Mouse (Mus musculus): ENCODE data around the gene Ppfibp1. TPM values are rescaled to one million over a fixed set of nuclear protein-coding genes. Genes with fewer than 3 reads are reported as not detected.
A peak's percentile ranks its signal among the peaks of the same experiment; 100 is the strongest.

The Ppfibp1 gene
- polyA plus RNA-seq, 1 experiment from 2014 or later: 48.1 TPM

DNA sequence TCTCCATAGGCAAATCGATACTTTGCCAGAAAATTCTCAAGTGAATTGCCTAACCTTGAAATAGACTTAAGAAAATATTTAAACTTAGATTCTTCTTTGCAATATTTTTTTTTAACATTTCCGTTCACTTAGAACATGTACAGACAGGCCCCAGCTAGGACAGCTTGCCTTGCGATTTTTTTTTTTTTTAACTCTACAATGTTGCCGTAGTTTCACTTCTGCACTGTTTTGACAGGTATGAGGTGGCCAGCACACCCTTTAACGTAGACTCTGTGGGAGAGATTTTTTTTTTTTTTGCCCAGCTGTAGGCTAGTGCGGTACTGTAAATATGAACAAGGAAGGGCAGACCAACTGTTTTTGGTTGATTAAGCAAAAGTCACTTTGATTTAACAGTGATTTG lies 122.1 kb downstream of the Ppfibp1 start:
- peaks cover 63% of the 10 kb centered on the region for H3K36me3 ChIP-seq (ENCODE audit: control insufficient read depth, insufficient read depth, low read length)
- no peak overlapping the region for H3K27ac ChIP-seq (ENCODE audit: low read depth)
- H3K4me3 ChIP-seq (ENCODE audit: low read depth, low read length): no peak overlapping the region
- H3K27me3 ChIP-seq (replicated peaks; ENCODE audit: control insufficient read depth, insufficient read depth, low read length): no peaks in the 10 kb centered on the region
- H3K4me1 ChIP-seq (replicated peaks; ENCODE audit: control insufficient read depth, insufficient read depth, low read length): no peaks in the 10 kb centered on the region
- H3K4me2 ChIP-seq (ENCODE audit: low read length): no peak overlapping the region
- ATAC-seq (replicated peaks; ENCODE audit: low FRiP score, low TSS enrichment, low read depth): no peak
- no peaks in the 10 kb centered on the region for H3K9me3 ChIP-seq (ENCODE audit: control insufficient read depth, low read length)
- no peak for DNase-seq (ENCODE audit: low spot score)
- WGBS: 79% methylated on average over 6 of the region's 6 CpGs
- no peak overlapping the region for H3K9ac ChIP-seq (ENCODE audit: low read length)

DNA sequence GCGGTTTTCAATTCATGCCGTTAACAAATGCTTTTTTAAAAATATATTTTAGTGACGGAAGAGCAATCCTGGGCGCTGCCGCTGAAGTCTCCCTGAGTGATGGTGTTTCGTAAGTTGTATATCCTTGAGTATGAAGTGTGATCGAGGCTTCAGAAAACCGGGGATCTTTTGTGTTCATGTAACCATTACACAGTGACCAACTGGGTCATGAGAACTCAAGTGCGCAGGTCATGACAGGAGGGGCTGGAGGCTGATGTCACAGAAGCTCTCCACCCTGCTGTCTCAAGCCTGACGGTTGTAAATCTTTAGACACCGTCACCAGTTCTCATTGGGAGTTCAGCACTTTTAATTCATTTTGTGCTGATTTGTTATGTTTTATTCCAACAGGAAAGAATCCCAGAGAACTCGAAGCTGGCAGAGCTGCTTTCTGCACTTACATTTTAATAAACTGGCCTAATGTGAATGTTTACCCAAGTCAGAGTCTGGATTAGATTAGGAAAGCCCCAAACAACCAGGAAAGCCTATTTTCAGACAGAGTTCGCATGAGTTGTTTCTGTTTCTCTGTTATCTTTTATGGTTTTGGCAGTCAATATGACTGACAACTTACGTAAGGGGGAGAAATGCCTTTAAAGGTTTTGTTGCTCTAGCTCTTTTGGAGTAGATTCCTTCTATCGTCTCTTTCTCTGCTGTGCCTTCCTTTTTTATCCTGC lies 122.7 kb downstream of the Ppfibp1 start:
- Histone ChIP-seq H3K36me3 (ENCODE audit: control insufficient read depth, insufficient read depth, low read length) (peaks cover 63% of the 10 kb centered on the region), H3K4me2 (ENCODE audit: low read length) (no peak overlapping the region), H3K4me3 (ENCODE audit: low read depth, low read length) (no peak overlapping the region), H3K9me3 (ENCODE audit: control insufficient read depth, low read length) (no peaks in the 10 kb centered on the region), H3K27ac (ENCODE audit: low read depth) (no peak overlapping the region), H3K9ac (ENCODE audit: low read length) (no peak overlapping the region), H3K4me1 (replicated peaks; ENCODE audit: control insufficient read depth, insufficient read depth, low read length) (no peaks in the 10 kb centered on the region), H3K27me3 (replicated peaks; ENCODE audit: control insufficient read depth, insufficient read depth, low read length) (no peaks in the 10 kb centered on the region)
- no peak for ATAC-seq (replicated peaks; ENCODE audit: low FRiP score, low TSS enrichment, low read depth)
- WGBS: 83% methylated on average over 15 of the region's 15 CpGs
- DNase-seq (ENCODE audit: low spot score): no peak

DNA sequence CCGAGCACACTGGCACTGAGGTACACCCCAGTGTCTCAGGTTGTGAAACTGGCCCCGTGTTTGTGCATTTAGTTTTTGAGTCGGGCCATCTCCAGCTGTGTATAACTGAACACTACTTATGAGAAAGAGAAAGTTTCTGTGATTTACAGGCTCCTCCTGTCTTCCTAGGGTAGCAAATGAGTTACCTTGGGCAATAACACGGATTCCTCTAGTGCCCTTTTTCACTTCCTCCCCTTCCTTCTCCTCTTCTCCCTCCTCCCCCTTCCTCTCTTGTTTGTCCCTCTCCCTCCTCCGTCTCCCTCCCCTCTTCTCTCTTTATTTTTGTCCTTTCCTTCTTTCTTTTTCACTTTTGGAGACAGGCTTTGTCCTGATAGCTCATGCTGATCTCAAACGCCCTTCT lies 123.3 kb downstream of the Ppfibp1 start:
- no peak overlapping the region for H3K4me2 ChIP-seq (ENCODE audit: low read length)
- H3K9me3 ChIP-seq (ENCODE audit: control insufficient read depth, low read length): no peaks in the 10 kb centered on the region
- H3K4me1 ChIP-seq (replicated peaks; ENCODE audit: control insufficient read depth, insufficient read depth, low read length): no peaks in the 10 kb centered on the region
- WGBS: 75% methylated on average over 6 of the region's 6 CpGs
- no peak overlapping the region for H3K27ac ChIP-seq (ENCODE audit: low read depth)
- peaks cover 63% of the 10 kb centered on the region for H3K36me3 ChIP-seq (ENCODE audit: control insufficient read depth, insufficient read depth, low read length)
- no peaks in the 10 kb centered on the region for H3K27me3 ChIP-seq (replicated peaks; ENCODE audit: control insufficient read depth, insufficient read depth, low read length)
- DNase-seq (ENCODE audit: low spot score) (no peak), ATAC-seq (replicated peaks; ENCODE audit: low FRiP score, low TSS enrichment, low read depth) (no peak)
- no peak overlapping the region for H3K9ac ChIP-seq (ENCODE audit: low read length)
- H3K4me3 ChIP-seq (ENCODE audit: low read depth, low read length): no peak overlapping the region

DNA sequence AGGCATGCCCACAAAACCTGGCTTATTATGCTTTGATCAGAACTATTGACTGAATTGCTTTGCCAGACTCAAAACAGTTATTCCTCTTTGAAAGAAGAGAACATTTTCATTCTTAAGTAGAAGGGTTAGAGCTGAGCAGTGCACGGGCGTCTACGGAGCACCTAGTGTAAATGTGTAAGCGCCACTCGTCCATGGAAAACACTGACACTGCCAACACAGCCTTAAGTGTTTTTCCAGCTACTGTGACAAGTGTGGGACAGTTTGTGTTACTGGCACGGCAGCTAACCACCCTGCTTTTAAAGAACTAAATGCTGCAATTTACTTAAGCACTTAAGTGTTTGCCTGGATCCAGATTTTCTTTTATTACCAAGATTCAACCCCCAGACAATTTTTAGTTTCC lies 123.7 kb downstream of the Ppfibp1 start:
- DNase-seq (ENCODE audit: low spot score): no peak
- Histone ChIP-seq H3K36me3 (ENCODE audit: control insufficient read depth, insufficient read depth, low read length) (peaks cover 63% of the 10 kb centered on the region), H3K4me3 (ENCODE audit: low read depth, low read length) (no peak overlapping the region), H3K9me3 (ENCODE audit: control insufficient read depth, low read length) (no peaks in the 10 kb centered on the region), H3K4me2 (ENCODE audit: low read length) (no peak overlapping the region), H3K9ac (ENCODE audit: low read length) (no peak overlapping the region), H3K27ac (ENCODE audit: low read depth) (no peak overlapping the region), H3K27me3 (replicated peaks; ENCODE audit: control insufficient read depth, insufficient read depth, low read length) (no peaks in the 10 kb centered on the region), H3K4me1 (replicated peaks; ENCODE audit: control insufficient read depth, insufficient read depth, low read length) (no peaks in the 10 kb centered on the region)
- no peak for ATAC-seq (replicated peaks; ENCODE audit: low FRiP score, low TSS enrichment, low read depth)
- 90% methylated on average over 6 of the region's 6 CpGs for WGBS

DNA sequence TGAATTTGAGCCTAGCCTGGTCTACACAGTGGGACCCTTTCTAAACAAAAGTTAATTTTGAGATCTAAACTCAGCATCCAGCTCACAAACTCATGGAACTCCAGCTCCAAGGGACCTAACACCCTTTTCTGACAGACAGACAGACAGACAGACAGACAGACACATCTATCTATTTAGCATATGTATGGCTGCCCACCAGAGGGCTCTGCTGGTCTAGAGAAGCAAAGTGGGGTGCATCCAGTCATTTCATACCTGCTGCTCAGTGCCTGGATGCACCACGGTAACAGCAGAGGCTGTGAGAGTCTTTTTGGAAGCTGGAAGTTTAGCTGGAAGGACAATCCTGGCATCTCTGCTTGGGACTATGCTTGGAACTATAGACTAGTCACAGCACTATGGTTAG lies 125.3 kb downstream of the Ppfibp1 start:
- H3K4me2 ChIP-seq (ENCODE audit: low read length): no peak overlapping the region
- ATAC-seq (replicated peaks; ENCODE audit: low FRiP score, low TSS enrichment, low read depth) (no peak), DNase-seq (ENCODE audit: low spot score) (no peak)
- no peaks in the 10 kb centered on the region for H3K4me1 ChIP-seq (replicated peaks; ENCODE audit: control insufficient read depth, insufficient read depth, low read length)
- H3K9me3 ChIP-seq (ENCODE audit: control insufficient read depth, low read length): no peaks in the 10 kb centered on the region
- WGBS: 91% methylated on average over 1 of the region's 1 CpGs
- no peaks in the 10 kb centered on the region for H3K27me3 ChIP-seq (replicated peaks; ENCODE audit: control insufficient read depth, insufficient read depth, low read length)
- H3K9ac ChIP-seq (ENCODE audit: low read length): no peak overlapping the region
- H3K4me3 ChIP-seq (ENCODE audit: low read depth, low read length): no peak overlapping the region
- no peak overlapping the region for H3K27ac ChIP-seq (ENCODE audit: low read depth)
- H3K36me3 ChIP-seq (ENCODE audit: control insufficient read depth, insufficient read depth, low read length): peaks cover 59% of the 10 kb centered on the region

DNA sequence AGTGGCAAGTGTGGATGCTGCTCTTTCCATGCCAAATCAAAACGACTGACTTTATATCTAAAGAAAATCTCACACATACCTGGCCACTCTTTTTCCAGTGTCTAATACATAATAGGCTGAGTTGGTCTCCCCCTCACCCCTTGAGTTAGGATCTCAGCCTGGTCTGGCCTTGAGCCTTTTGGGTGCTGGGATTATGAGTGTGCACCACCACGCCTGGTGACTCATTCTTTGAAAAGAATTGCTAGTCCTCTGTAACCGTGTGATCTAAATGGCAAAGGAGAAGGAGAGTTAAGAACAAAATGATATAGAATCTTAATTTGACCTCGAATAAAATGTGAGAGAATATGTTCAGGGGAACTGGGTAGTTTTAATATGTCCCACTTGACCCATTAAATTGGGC lies 129.6 kb downstream of the Ppfibp1 start:
- H3K4me2 ChIP-seq (ENCODE audit: low read length): no peak overlapping the region
- no peak overlapping the region for H3K9ac ChIP-seq (ENCODE audit: low read length)
- DNase-seq (ENCODE audit: low spot score) (peak; percentile 21), ATAC-seq (replicated peaks; ENCODE audit: low FRiP score, low TSS enrichment, low read depth) (no peak)
- no peaks in the 10 kb centered on the region for H3K27me3 ChIP-seq (replicated peaks; ENCODE audit: control insufficient read depth, insufficient read depth, low read length)
- peaks cover 71% of the 10 kb centered on the region for H3K36me3 ChIP-seq (ENCODE audit: control insufficient read depth, insufficient read depth, low read length)
- H3K4me3 ChIP-seq (ENCODE audit: low read depth, low read length): no peak overlapping the region
- WGBS: 90% methylated on average over 4 of the region's 4 CpGs
- H3K27ac ChIP-seq (ENCODE audit: low read depth): no peak overlapping the region
- H3K4me1 ChIP-seq (replicated peaks; ENCODE audit: control insufficient read depth, insufficient read depth, low read length): no peaks in the 10 kb centered on the region
- H3K9me3 ChIP-seq (ENCODE audit: control insufficient read depth, low read length): no peaks in the 10 kb centered on the region

DNA sequence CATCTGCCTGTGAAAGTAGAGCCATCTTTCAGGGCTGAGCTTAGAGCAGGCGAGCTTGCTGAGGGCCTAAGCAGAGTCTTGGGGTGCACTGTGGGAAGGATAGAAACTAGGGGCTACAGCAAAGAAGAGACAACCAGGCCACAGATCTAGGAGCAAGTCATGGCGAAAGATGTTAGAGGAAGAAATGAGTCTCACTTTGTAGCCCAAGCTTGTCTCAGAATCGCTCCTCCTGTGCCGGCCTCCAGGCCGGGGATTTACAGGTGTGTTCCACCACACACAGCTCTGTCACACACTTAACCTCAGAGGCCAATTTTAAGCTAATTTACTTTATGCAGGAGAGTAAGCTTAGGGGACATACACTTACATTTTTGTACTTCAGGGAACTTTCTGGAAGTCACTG lies 130.1 kb downstream of the Ppfibp1 start:
- Histone ChIP-seq H3K4me2 (ENCODE audit: low read length) (no peak overlapping the region), H3K9ac (ENCODE audit: low read length) (no peak overlapping the region), H3K36me3 (ENCODE audit: control insufficient read depth, insufficient read depth, low read length) (peaks cover 71% of the 10 kb centered on the region), H3K4me1 (replicated peaks; ENCODE audit: control insufficient read depth, insufficient read depth, low read length) (no peaks in the 10 kb centered on the region), H3K9me3 (ENCODE audit: control insufficient read depth, low read length) (no peaks in the 10 kb centered on the region), H3K27me3 (replicated peaks; ENCODE audit: control insufficient read depth, insufficient read depth, low read length) (no peaks in the 10 kb centered on the region), H3K27ac (ENCODE audit: low read depth) (no peak overlapping the region), H3K4me3 (ENCODE audit: low read depth, low read length) (no peak overlapping the region)
- 85% methylated on average over 5 of the region's 5 CpGs for WGBS
- DNase-seq (ENCODE audit: low spot score) (peak; percentile 25), ATAC-seq (replicated peaks; ENCODE audit: low FRiP score, low TSS enrichment, low read depth) (no peak)

DNA sequence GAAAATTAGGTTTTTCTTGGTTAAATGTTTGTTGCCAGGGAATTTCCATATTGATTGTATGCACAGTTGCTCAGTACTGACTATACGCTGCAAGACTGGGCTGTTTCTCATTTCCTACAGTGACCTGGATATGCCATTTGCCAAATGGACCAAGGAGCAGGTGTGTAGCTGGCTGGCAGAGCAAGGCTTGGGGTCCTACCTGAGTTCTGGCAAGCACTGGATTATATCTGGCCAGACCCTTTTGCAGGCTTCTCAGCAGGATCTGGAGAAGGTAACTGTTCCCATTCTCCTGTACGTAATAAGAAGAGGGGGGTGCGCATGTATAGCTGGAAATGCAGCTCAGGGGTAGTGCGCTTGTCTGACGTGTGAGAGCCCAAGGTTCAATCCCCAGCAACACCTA lies 132.9 kb downstream of the Ppfibp1 start:
- Histone ChIP-seq H3K9ac (ENCODE audit: low read length) (no peak overlapping the region), H3K27me3 (replicated peaks; ENCODE audit: control insufficient read depth, insufficient read depth, low read length) (no peaks in the 10 kb centered on the region), H3K4me2 (ENCODE audit: low read length) (no peak overlapping the region), H3K27ac (ENCODE audit: low read depth) (no peak overlapping the region), H3K4me3 (ENCODE audit: low read depth, low read length) (no peak overlapping the region), H3K36me3 (ENCODE audit: control insufficient read depth, insufficient read depth, low read length) (peaks cover 75% of the 10 kb centered on the region), H3K4me1 (replicated peaks; ENCODE audit: control insufficient read depth, insufficient read depth, low read length) (no peaks in the 10 kb centered on the region), H3K9me3 (ENCODE audit: control insufficient read depth, low read length) (no peaks in the 10 kb centered on the region)
- WGBS: 95% methylated on average over 5 of the region's 5 CpGs
- DNase-seq (ENCODE audit: low spot score): no peak
- ATAC-seq (replicated peaks; ENCODE audit: low FRiP score, low TSS enrichment, low read depth): no peak

DNA sequence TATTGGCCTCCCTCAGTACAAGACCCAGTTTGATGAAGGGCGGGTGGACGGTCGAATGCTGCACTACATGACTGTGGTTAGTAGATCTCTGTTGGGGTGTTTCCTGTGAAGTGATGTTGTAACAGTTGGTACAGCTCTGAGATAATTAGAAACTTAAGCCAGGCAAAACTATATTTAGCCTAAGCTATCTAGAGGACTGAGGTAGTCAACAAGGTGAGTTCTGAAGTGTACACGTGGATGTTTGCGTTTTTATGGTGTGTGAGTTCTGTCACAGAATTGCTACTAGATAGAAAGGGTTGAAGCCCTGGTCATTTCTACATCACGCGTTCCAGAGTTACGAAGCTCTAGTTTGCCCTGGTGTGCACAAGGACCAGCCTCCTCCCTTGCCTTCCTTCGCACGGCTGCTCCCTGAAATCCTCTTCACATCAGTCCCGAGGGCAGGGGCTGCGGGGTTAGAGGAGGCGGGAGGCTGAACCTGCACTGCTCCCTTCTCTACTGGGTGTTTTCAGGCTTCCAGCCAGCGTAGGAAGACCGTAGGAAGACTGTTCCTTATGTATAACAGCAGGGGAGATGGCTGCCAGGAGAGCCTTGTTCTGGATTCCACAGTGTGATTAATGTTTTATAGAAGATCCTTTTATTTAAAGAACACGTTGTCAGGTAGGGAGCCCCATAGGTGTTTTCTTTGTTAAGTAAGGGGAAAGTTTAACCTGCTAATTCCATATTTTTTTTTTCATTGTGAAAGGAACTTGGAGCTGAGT lies 134.3 kb downstream of the Ppfibp1 start:
- Histone ChIP-seq H3K4me2 (ENCODE audit: low read length) (no peak overlapping the region), H3K27me3 (replicated peaks; ENCODE audit: control insufficient read depth, insufficient read depth, low read length) (no peaks in the 10 kb centered on the region), H3K27ac (ENCODE audit: low read depth) (no peak overlapping the region), H3K9ac (ENCODE audit: low read length) (no peak overlapping the region), H3K9me3 (ENCODE audit: control insufficient read depth, low read length) (no peaks in the 10 kb centered on the region), H3K4me1 (replicated peaks; ENCODE audit: control insufficient read depth, insufficient read depth, low read length) (no peaks in the 10 kb centered on the region), H3K4me3 (ENCODE audit: low read depth, low read length) (no peak overlapping the region), H3K36me3 (ENCODE audit: control insufficient read depth, insufficient read depth, low read length) (peaks cover 75% of the 10 kb centered on the region)
- ATAC-seq (replicated peaks; ENCODE audit: low FRiP score, low TSS enrichment, low read depth) (no peak), DNase-seq (ENCODE audit: low spot score) (peak; percentile 36)
- 89% methylated on average over 16 of the region's 16 CpGs for WGBS

Measured in intestine, embryonic 14.5 days (tissue).